Comparison of ENCODE assay signal across 10 mouse cellular contexts in the genomic region with DNA sequence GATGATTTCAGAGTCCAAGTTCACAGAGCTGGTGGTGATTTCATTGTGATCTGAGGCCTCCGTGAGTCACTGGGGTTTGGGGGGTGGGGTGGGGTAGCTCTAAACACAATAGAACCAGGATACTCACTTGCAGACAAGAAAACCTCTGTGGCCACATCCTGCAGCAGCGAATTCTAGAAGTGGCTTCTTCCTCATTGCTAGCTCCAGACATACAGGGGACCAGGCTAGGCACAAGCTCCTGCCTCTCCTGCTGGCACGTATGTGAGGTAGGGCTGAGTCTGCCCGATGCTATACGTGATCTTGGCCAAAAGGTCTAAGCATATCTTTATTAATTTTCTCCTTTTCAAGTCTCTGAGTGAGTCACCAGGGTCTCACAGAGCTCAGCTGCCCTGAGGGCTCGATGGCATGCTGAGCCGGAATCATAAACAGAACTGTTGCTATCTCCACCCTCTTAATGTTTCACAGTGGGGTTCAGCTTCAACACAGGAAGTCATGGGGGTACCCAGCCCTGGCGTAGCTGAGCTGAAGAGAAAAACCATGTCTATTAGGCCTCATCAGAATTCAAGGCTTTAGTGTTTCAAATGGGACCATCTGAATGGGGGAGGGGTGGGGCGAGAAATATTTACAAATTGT. TPM values are rescaled to one million over a fixed set of nuclear protein-coding genes. Genes with fewer than 3 reads are reported as not detected.
DNase-seq lines count a peak whose midpoint lies in the region; ATAC-seq and TF ChIP-seq lines count a peak whose summit lies in the region.
"Had no signal": no experiment of that assay in that cellular context is flagged by ENCODE, and none has a peak within 500 bp of the region (broad histone marks: within the 10 kb centered on the region; RNA-seq: fewer than 3 reads in every experiment).

No protein-coding gene starts in this region.

- no peak overlapping the region for H3K4me3 ChIP-seq in spleen, adult 2 months (ENCODE audit: extremely low read depth, insufficient read depth, insufficient read length)
- no peak overlapping the region for H3K4me3 ChIP-seq in intestine, embryonic 16.5 days (ENCODE audit: low read length)
- H3K4me3 ChIP-seq: limb, embryonic 15.5 days had no signal

- no peaks in the 10 kb centered on the region for H3K9me3 ChIP-seq in intestine, embryonic 16.5 days (ENCODE audit: control insufficient read depth, low read length)
- H3K9me3 ChIP-seq: limb, embryonic 15.5 days had no signal

- H3K4me2 ChIP-seq in intestine, embryonic 16.5 days (ENCODE audit: low read depth, low read length): no peak overlapping the region
- H3K4me2 ChIP-seq: limb, embryonic 15.5 days had no signal

- no peaks in the 10 kb centered on the region for H3K27me3 ChIP-seq in spleen, adult 2 months (ENCODE audit: control insufficient read depth, insufficient read depth, low read length)
- no peaks in the 10 kb centered on the region for H3K27me3 ChIP-seq in intestine, embryonic 16.5 days (replicated peaks; ENCODE audit: control insufficient read depth, insufficient read depth, low read length)
- H3K27me3 ChIP-seq: limb, embryonic 15.5 days had no signal

- TF ChIP-seq POLR2A in spleen, adult 2 months (IDR thresholded peaks at IDR 0.05; ENCODE audit: low read depth, low read length): no peak

- ATAC-seq in intestine, embryonic 16.5 days: no peak

- peak overlapping the region; percentile 75 for H3K27ac ChIP-seq in spleen, adult 2 months (ENCODE audit: insufficient read depth, low read length)
- peak overlapping the region; percentile 88 for H3K27ac ChIP-seq in intestine, embryonic 16.5 days (ENCODE audit: low read length)
- H3K27ac ChIP-seq: limb, embryonic 15.5 days had no signal

- no peak overlapping the region for H3K9ac ChIP-seq in intestine, embryonic 16.5 days (ENCODE audit: low read depth, low read length)
- H3K9ac ChIP-seq: limb, embryonic 15.5 days had no signal

- TF ChIP-seq CTCF in spleen, adult 2 months (IDR thresholded peaks at IDR 0.05; ENCODE audit: extremely low read depth, insufficient read depth, insufficient read length, insufficient replicate concordance): no peak

- peaks cover 13% of the 10 kb centered on the region for H3K36me3 ChIP-seq in spleen, adult 2 months (ENCODE audit: control insufficient read depth, insufficient read depth, low read length)
- no peaks in the 10 kb centered on the region for H3K36me3 ChIP-seq in intestine, embryonic 16.5 days (ENCODE audit: control insufficient read depth, insufficient read depth, low read length)
- H3K36me3 ChIP-seq: limb, embryonic 15.5 days had no signal

- peak in 1 of 2 experiments; percentile 57 for DNase-seq in spleen, adult 2 months (ENCODE audit: low read depth in 1 of 2, low spot score in 2 of 2)
- no peak for DNase-seq in spleen, adult 18-20 months
- peak; percentile 81 for DNase-seq in T-cell, adult 2 months (ENCODE audit: low spot score)
- DNase-seq in thymus, postnatal 25 days: peak; percentile 53
- DNase-seq in kidney, postnatal 4 days: no peak
- DNase-seq in left cerebral cortex, postnatal 10 days (ENCODE audit: extremely low spot score in 1 of 2, low spot score in 2 of 2): no peak
- no peak for DNase-seq in layer of hippocampus, postnatal 36 days
- DNase-seq: right cerebral cortex, postnatal 25 days had no signal

- intact Hi-C loops in left cerebral cortex, postnatal 10 days (cut with DNase I): loop anchor here (10.0 kb wide), 1 partner anchor 338 kb away; no protein-coding TSS in a partner anchor

- H3K4me1 ChIP-seq in spleen, adult 2 months (ENCODE audit: control insufficient read depth, insufficient read depth, insufficient read length): peaks cover 4% of the 10 kb centered on the region; the same call in 1 of the 2 replicates
- peaks cover 26% of the 10 kb centered on the region for H3K4me1 ChIP-seq in intestine, embryonic 16.5 days (ENCODE audit: control insufficient read depth, insufficient read depth, low read length)

- 51% methylated on average over 9 of the region's 9 CpGs for WGBS in spleen, adult 2 months
- 39% methylated on average over 9 of the region's 9 CpGs for WGBS in intestine, embryonic 16.5 days

RNA-seq across cellular contexts. Expression of a gene that starts 39.7 kb away (rescaled TPM):
- polyA plus RNA-seq in spleen, adult 2 months (2012; rRNA removed): 26.2 and 33.4 TPM in 2 replicates
- polyA plus RNA-seq in intestine, embryonic 16.5 days (2015; fragmentation: Nextera tagmentation; extraction: Ambion mirVana): 21.1 and 21.5 TPM in 2 replicates
- total RNA-seq in left cerebral cortex, postnatal 10 days (2021): 1 to 10 TPM; 6.7 to 7.5 TPM
- 1 to 10 TPM; 5.4 to 7.1 TPM for total RNA-seq in layer of hippocampus, postnatal 36 days (2021)

RNA-seq across cellular contexts. Expression of a gene that starts 49.2 kb away (rescaled TPM):
- 0.08 and 0.13 TPM in 2 replicates for polyA plus RNA-seq in spleen, adult 2 months (2012; rRNA removed)
- polyA plus RNA-seq in intestine, embryonic 16.5 days (2015; fragmentation: Nextera tagmentation; extraction: Ambion mirVana): 0.88 and 0.94 TPM in 2 replicates
- 10 to 100 TPM; 12.1 to 14.2 TPM for total RNA-seq in left cerebral cortex, postnatal 10 days (2021)
- 10 to 100 TPM; 10.8 to 14.3 TPM for total RNA-seq in layer of hippocampus, postnatal 36 days (2021)

RNA-seq across cellular contexts. Expression of a gene that starts 59.7 kb away (rescaled TPM):
- 0.77 and 1.3 TPM in 2 replicates for polyA plus RNA-seq in spleen, adult 2 months (2012; rRNA removed)
- 62.5 and 65.2 TPM in 2 replicates for polyA plus RNA-seq in intestine, embryonic 16.5 days (2015; fragmentation: Nextera tagmentation; extraction: Ambion mirVana)
- 10 to 100 TPM; 32.8 to 41.4 TPM for total RNA-seq in left cerebral cortex, postnatal 10 days (2021)
- 10 to 100 TPM; 20.7 to 31.6 TPM for total RNA-seq in layer of hippocampus, postnatal 36 days (2021)

Comparison
In these comparisons a context has a peak if more than half of its experiments do, and no peak if none do; other contexts are left out.
1. DNase-seq: peak in T-cell, adult 2 months (single experiment) and thymus, postnatal 25 days (single experiment); none in spleen, adult 18-20 months (0 of 2), kidney, postnatal 4 days (0 of 2), left cerebral cortex, postnatal 10 days (0 of 2) and layer of hippocampus, postnatal 36 days (0 of 2).